Mouse (Mus musculus) CH12F3 (cell line): ENCODE data around the gene Tie1.

ENCODE experiments used
- in situ Hi-C: fragments of 300-500 bp; cut with MboI; formaldehyde crosslinking; loops from 2 replicates; pipeline ENCODE4 v1.14.3; 2020; ENCODE audit warnings: low sequenced_read_pairs

The Tie1 gene

DNA sequence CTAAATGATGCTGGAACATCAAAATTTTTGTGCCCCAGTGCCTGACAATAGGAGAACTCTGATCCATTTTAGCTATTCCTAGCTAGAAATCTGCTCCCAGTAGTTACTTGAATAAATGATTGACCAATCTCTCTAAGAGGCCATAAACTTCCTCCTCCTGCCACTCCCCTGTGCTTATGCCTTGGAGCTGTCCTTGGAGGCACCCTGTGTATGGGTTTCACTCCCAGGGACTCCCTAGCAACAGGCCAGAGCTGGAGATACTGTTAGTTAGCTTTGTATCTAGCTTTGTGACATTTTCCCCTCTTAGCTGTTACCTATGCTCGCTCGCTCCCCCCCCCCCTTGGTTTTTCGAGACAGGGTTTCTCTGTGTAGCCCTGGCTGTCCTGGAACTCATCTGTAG is 68.5 kb downstream of the Tie1 start:
- in situ Hi-C loops, result no loop called here
